Mouse (Mus musculus) cerebellum, adult 2 months (tissue): ENCODE results near the gene Thop1. TPM values are rescaled to one million over a fixed set of nuclear protein-coding genes. Genes with fewer than 3 reads are reported as not detected.

Source experiments
- DNase-seq, 2 experiments: peaks; one replicate each; pipeline ENCODE4 v3.0.0; 2021
- H3K27ac ChIP-seq: fragments of 200-500 bp; 2 replicates; pipeline ENCODE4 v1.5.1; 2012; ENCODE audit warnings: low read length, control low read depth, inconsistent platforms; ENCODE audit not compliant: insufficient read depth
- H3K27me3 ChIP-seq: fragments of 200-500 bp; 2 replicates; pipeline ENCODE4 v1.6.1; 2012; ENCODE audit warnings: inconsistent platforms, mild to moderate bottlenecking, low read length, moderate library complexity; ENCODE audit not compliant: control insufficient read depth, insufficient read depth
- H3K4me1 ChIP-seq: fragments of 200-500 bp; 2 replicates; pipeline ENCODE4 v1.6.1; 2011; ENCODE audit warnings: low read length; ENCODE audit not compliant: control insufficient read depth, insufficient read depth
- H3K4me3 ChIP-seq: fragments of 200-500 bp; replicated peaks from 2 replicates; pipeline ENCODE3; 2011; ENCODE audit warnings: mild to moderate bottlenecking, low read depth, low read length, control low read depth; ENCODE audit not compliant: insufficient read depth
- CTCF ChIP-seq: fragments of 200-500 bp; IDR thresholded peaks from 2 replicates; pipeline ENCODE4 v1.5.1; 2011; ENCODE audit warnings: low read depth, mild to moderate bottlenecking, control low read depth, low read length, moderate library complexity, borderline replicate concordance; ENCODE audit not compliant: insufficient read depth
- POLR2A ChIP-seq: fragments of 200-500 bp; IDR thresholded peaks from 2 replicates; pipeline ENCODE4 v1.6.1; 2011; ENCODE audit warnings: low read length, control low read depth, borderline replicate concordance; ENCODE audit not compliant: insufficient read depth
- WGBS: fragments of 180-500 bp; shearing (Covaris S2); methylation state at CpG from one replicate; pipeline ENCODE4 v1.1.7; 2018; 5-methylcytosine and 5-hydroxymethylcytosine counted together
- polyA plus RNA-seq: library from polyadenylated mRNA; depleted of rRNA; stranded (reverse); fragments of >200 nt; gene quantifications from 2 replicates; pipeline ENCODE4 v1.2.3, GENCODE M21; 2012; rRNA removed

Thop1 gene
- polyA plus RNA-seq: 54.7 and 55.3 TPM in 2 replicates

GRCm38 (mm10) chr10:81069836-81070235 lies at the start of gene Thop1:
Thop1 (plus strand) TSS chr10:81070035.
- no peak within 1 kb of the TSS for H3K27ac ChIP-seq
- WGBS: under 1% methylated on average over 35 of the region's 35 CpGs
- peak; percentile 97 to 99 for DNase-seq
- peak within 1 kb of the TSS; percentile 65 for H3K4me3 ChIP-seq
- H3K27me3 ChIP-seq: no peaks in the 10 kb centered on the region
- TF ChIP-seq CTCF: no peak
- peak; percentile 89 for TF ChIP-seq POLR2A
- H3K4me1 ChIP-seq: peaks cover 8% of the 10 kb centered on the region; the same call in 1 of the 2 replicates

- DNase-seq: no peak
- Histone ChIP-seq H3K27me3 (no peaks in the 10 kb centered on the region), H3K27ac (peak overlapping the region; percentile 43), H3K4me1 (peaks cover 45% of the 10 kb centered on the region), H3K4me3 (no peak overlapping the region)
- 38% methylated on average over 2 of the region's 2 CpGs for WGBS
- TF ChIP-seq POLR2A (no peak), CTCF (no peak)
Measured at GRCm38 (mm10) chr10:81020207-81020606, 49.6 kb upstream of the Thop1 start.

GRCm38 (mm10) chr10:81021547-81022110 lies 48.2 kb upstream of the Thop1 start:
- Histone ChIP-seq H3K27ac (peak overlapping the region; percentile 22; the same call in 1 of the 2 replicates), H3K4me1 (peaks cover 52% of the 10 kb centered on the region), H3K4me3 (peak overlapping the region; percentile 19), H3K27me3 (no peaks in the 10 kb centered on the region)
- DNase-seq: no peak
- WGBS: 13% methylated on average over 26 of the region's 26 CpGs
- no peak for TF ChIP-seq POLR2A
- TF ChIP-seq CTCF: no peak

DNA sequence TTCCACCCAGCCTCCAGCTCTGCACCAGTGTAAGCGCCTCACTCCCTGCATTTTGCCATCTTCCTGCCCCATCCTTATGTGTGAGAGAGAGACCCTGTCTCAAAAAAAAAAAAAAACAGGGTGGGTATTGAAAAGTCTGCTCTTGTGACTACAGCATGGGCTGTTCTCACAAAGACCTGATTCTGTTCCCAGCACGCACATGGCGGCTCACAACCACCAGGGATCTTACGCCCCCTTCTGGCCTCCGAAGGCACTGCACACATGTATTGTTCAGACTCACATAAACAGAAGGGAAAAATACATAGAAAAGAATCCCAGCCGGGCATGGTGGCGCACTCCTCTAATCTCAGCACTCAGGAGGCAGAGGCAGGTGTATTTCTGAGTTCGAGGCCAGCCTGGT lies 47.1 kb upstream of the Thop1 start:
- DNase-seq: no peak
- H3K27me3 ChIP-seq: no peaks in the 10 kb centered on the region
- no peak overlapping the region for H3K27ac ChIP-seq
- WGBS: 69% methylated on average over 8 of the region's 8 CpGs
- H3K4me3 ChIP-seq: no peak overlapping the region
- peaks cover 63% of the 10 kb centered on the region for H3K4me1 ChIP-seq
- no peak for TF ChIP-seq POLR2A
- TF ChIP-seq CTCF: peak; percentile 56; the same call in 1 of the 2 replicates

GRCm38 (mm10) chr10:81024346-81024937 lies 45.4 kb upstream of the Thop1 start:
- peak overlapping the region; percentile 98 for H3K27ac ChIP-seq
- WGBS: 51% methylated on average over 5 of the region's 5 CpGs
- H3K4me3 ChIP-seq: peak overlapping the region; percentile 87
- H3K27me3 ChIP-seq: no peaks in the 10 kb centered on the region
- TF ChIP-seq POLR2A (no peak), CTCF (no peak)
- H3K4me1 ChIP-seq: peaks cover 74% of the 10 kb centered on the region
- DNase-seq: peak in 1 of 2 experiments; percentile 49

DNA sequence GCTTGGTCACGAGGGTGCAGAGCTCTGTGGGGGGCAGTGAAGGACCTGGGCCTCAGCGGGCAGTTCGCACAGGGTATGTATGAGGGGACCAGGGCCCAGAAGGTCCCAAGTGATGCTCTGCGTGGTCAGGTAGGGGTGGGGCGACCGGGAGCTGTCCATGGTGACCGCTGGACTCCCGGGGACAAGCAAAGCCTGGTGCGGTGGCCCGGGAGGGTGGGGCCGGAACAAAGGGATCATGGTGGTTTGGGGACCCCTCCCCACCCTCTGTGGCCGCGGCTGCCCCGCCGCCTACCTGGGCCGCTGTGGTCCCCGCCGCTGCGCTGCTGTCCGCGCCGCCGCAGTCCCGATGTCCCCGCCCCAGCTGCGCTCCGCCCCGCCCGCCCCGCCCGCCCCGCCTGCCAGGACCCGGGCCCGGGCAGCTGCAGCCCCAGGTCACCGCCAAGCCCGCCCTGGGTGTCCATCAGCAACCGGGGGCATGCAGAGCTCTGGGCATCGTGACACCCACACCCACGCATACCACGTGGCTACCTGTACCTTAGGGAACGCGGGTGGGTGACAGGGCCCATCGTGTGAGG lies 44.7 kb upstream of the Thop1 start:
- whole genome bisulfite sequencing: under 1% methylated on average over 36 of the region's 43 CpGs

DNA sequence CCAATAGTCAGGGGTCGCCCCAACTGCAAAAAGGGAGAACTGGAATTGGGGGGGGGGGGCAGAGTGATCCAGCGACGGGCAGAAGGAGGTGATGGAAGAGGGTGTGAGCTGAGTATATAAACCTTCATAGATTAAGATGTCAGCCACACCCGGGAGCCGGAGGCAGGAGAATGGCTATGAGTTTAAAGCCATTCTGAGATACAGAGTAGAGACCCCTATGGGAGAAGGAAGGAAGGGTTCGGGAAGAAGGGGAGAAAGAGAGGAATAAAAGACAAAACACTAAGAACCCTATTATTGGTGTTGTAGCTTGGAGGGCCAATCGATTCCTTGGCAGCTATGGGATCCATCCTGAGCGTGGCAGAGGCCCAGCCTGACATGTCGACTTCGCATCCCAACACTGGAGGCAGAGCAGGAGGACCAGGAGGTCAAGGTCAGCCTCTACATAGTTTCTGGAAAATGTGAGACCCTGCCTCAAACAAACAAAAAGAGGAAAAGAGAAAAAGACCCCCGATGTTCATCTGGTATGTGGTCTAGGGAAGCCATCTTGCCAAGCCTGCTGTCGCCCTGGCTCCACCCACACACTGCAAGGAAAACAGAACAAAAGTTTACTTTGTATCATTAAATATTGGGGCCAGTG lies 44.1 kb upstream of the Thop1 start, which contains the start of gene Diras1:
TSS of gene Diras1 (minus strand) at position 24 of the 637 bp plus-strand sequence.
- no peaks in the 10 kb centered on the region for H3K27me3 ChIP-seq
- H3K27ac ChIP-seq: peak within 1 kb of the TSS; percentile 98
- peak within 1 kb of the TSS; percentile 87 for H3K4me3 ChIP-seq
- 24% methylated on average over 12 of the region's 12 CpGs for WGBS
- DNase-seq: no peak
- TF ChIP-seq CTCF (no peak), POLR2A (no peak)
- H3K4me1 ChIP-seq: peaks cover 71% of the 10 kb centered on the region

More for the DNA sequence above, 44.7 kb upstream of the Thop1 start:
- Histone ChIP-seq H3K27me3 (no peaks in the 10 kb centered on the region), H3K4me3 (peak overlapping the region; percentile 87), H3K4me1 (peaks cover 74% of the 10 kb centered on the region), H3K27ac (peak overlapping the region; percentile 98)
- TF ChIP-seq POLR2A (peak; percentile 59), CTCF (no peak)
- peak; percentile 62 to 71 for DNase-seq

DNA sequence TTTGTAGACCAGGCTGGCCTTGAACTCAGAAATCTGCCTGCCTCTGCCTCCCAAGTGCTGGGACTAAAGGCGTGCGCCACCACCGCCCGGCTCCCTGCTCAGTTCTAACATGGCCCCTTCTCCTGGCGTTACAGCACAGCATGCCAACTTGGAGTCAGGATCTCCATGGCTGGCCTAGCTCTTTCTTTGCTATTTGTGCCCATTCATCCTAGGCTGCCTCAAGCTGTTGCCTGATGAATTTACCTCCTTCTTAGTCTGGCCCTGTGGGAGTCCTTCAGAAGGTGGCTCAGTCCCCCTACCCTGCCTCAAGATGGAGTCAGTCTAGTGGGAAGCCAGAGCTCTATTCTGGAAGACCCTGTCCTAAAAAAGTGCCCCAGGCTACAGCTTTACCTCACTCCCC lies 43.0 kb upstream of the Thop1 start:
- H3K27ac ChIP-seq: peak overlapping the region; percentile 95
- TF ChIP-seq POLR2A (no peak), CTCF (no peak)
- 25% methylated on average over 5 of the region's 5 CpGs for WGBS

More for the DNA sequence above, 43.0 kb upstream of the Thop1 start:
- no peaks in the 10 kb centered on the region for H3K27me3 ChIP-seq
- peak in 1 of 2 experiments; percentile 52 for DNase-seq
- H3K4me3 ChIP-seq: no peak overlapping the region
- H3K4me1 ChIP-seq: peaks cover 61% of the 10 kb centered on the region
